Mouse (Mus musculus) spleen, postnatal 36 days (tissue): ENCODE data around the gene St13.

ENCODE experiments used
- DNase-seq, 2 experiments: peaks; one replicate each; pipeline ENCODE4 v3.0.0; 2022; ENCODE audit warnings: low spot score in 2 of 2, mixed read lengths in 1 of 2

St13 gene

GRCm38 (mm10) chr15:81320137-81320536, 79.7 kb downstream of the St13 start:
- no peak for DNase-seq

DNA sequence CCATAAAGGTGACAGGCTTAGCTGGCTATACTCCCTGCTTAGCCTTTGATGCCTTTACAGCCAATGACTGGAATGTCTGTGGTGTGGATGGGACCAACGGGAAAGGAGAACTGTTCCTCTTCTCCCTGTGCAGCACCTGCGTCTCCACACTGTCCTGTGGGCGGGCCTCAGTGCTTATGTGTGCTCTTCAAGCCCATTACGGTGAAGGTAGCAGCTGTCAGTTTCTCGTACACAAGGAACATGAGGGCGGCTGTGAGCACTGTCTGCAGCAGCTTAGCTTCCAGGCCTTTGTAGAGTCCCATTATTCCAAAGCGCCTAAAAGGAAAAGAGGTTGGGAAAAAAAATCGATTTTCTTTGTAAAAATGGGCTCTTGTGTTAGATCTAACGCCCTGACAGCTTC, 80.4 kb downstream of the St13 start:
- no peak for DNase-seq

DNA sequence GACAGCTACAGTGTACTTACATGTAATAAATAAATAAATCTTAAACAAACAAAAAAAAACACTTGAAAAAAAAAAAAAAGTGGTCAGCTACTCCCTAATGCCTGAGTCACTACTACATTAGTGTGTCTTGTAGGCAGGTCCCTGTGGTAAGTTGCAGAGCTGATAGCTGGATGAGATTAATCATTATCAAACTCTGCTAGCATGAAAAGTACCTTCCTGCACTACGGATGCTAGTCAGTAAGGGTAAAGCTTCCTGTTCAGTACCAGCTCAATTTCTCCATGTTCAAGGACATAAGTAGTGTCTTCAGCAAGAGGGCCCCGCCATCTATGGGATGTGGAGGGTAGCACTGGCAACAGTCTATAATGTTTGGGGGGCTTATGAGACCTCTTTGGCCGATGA, 85.9 kb downstream of the St13 start:
- DNase-seq: no peak
